Mouse (Mus musculus): ENCODE data around the gene Zfp941.
A peak's percentile ranks its signal among the peaks of the same experiment; 100 is the strongest.

Zfp941 gene

GRCm38 (mm10) chr7:140840750-140841735, 19.1 kb upstream of the Zfp941 start:
- DNase-seq (ENCODE audit: low read depth): no peak

GRCm38 (mm10) chr7:140839556-140839955, 17.6 kb upstream of the Zfp941 start:
- no peak for DNase-seq (ENCODE audit: low read depth)

- no peak for DNase-seq (ENCODE audit: low read depth)
Observed at GRCm38 (mm10) chr7:140836243-140837115, 14.5 kb upstream of the Zfp941 start.

- no peak for DNase-seq (ENCODE audit: low read depth)
Observed at GRCm38 (mm10) chr7:140835758-140836087, 13.7 kb upstream of the Zfp941 start.

- DNase-seq (ENCODE audit: low read depth): no peak
Observed at GRCm38 (mm10) chr7:140834968-140835757, 13.2 kb upstream of the Zfp941 start, which contains the start of gene Urah. TSS of gene Urah (plus strand) at chr7:140835018.

GRCm38 (mm10) chr7:140833341-140833740, 11.4 kb upstream of the Zfp941 start:
- DNase-seq (ENCODE audit: low read depth): no peak

GRCm38 (mm10) chr7:140831447-140831846, 9.5 kb upstream of the Zfp941 start:
- DNase-seq (ENCODE audit: low read depth): no peak

- peak; percentile 35 for DNase-seq (ENCODE audit: low read depth)
Observed at GRCm38 (mm10) chr7:140828171-140828881, 6.3 kb upstream of the Zfp941 start.

GRCm38 (mm10) chr7:140822731-140823130, 753 bp upstream of the Zfp941 start:
- DNase-seq (ENCODE audit: low read depth): no peak

- no peak for DNase-seq (ENCODE audit: low read depth)
Observed at GRCm38 (mm10) chr7:140821305-140821652, 699 bp downstream of the Zfp941 start.

GRCm38 (mm10) chr7:140820173-140820572, 1.8 kb downstream of the Zfp941 start:
- no peak for DNase-seq (ENCODE audit: low read depth)

GRCm38 (mm10) chr7:140812850-140813249, 9.1 kb downstream of the Zfp941 start:
- no peak for DNase-seq (ENCODE audit: low read depth)

GRCm38 (mm10) chr7:140811714-140812113, 10.3 kb downstream of the Zfp941 start:
- DNase-seq (ENCODE audit: low read depth): no peak

GRCm38 (mm10) chr7:140810496-140810895, 11.5 kb downstream of the Zfp941 start:
- peak; percentile 24 for DNase-seq (ENCODE audit: low read depth)

GRCm38 (mm10) chr7:140805704-140806103, 16.3 kb downstream of the Zfp941 start:
- DNase-seq (ENCODE audit: low read depth): peak; percentile 67

- no peak for DNase-seq (ENCODE audit: low read depth)
Observed at GRCm38 (mm10) chr7:140802629-140803028, 19.3 kb downstream of the Zfp941 start.

GRCm38 (mm10) chr7:140798212-140798611, 23.8 kb downstream of the Zfp941 start:
- DNase-seq (ENCODE audit: low read depth): no peak

GRCm38 (mm10) chr7:140797619-140798018, 24.4 kb downstream of the Zfp941 start:
- no peak for DNase-seq (ENCODE audit: low read depth)

- DNase-seq (ENCODE audit: low read depth): no peak
Observed at GRCm38 (mm10) chr7:140793541-140793940, 28.4 kb downstream of the Zfp941 start.

GRCm38 (mm10) chr7:140788053-140788435, 33.9 kb downstream of the Zfp941 start:
- DNase-seq (ENCODE audit: low read depth): no peak

- no peak for DNase-seq (ENCODE audit: low read depth)
Observed at GRCm38 (mm10) chr7:140787406-140788052, 34.4 kb downstream of the Zfp941 start, which contains the start of gene Syce1. TSS of gene Syce1 (minus strand) at chr7:140787852.

Measured in induced T-regulatory cell, adult 2 months (primary cell).